Mouse (Mus musculus) ovary, adult 18-20 months (tissue): ENCODE data around the gene Ermap.

Experiments used
- DNase-seq: peaks from one replicate; pipeline ENCODE4 v3.0.0; 2022; ENCODE audit warnings: low spot score, mixed read lengths

Gene Ermap

DNA sequence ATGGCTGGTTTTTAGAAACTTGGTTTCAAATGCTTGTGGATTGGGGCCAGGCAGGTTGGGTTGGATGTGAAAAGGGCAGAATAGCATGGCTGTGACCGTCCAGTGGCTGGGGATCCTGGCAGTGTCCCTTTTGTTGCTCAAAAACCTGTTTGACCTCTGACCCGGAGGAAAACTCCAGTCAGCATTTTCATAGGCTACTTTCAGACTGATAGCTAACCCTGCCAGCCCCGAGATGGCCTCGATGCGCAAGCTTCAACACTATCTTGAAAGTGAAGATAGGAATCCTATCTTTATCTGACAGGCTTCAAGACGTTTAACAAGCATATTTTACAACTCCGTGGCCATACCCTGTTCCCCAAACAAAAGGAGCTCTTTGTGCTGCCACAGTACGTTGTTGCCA lies 52.5 kb downstream of the Ermap start:
- DNase-seq = no peak

GRCm38 (mm10) chr4:119133860-119134259 lies 56.0 kb downstream of the Ermap start:
- DNase-seq = no peak

- DNase-seq = no peak
Observed at GRCm38 (mm10) chr4:119133306-119133705, 56.5 kb downstream of the Ermap start.

DNA sequence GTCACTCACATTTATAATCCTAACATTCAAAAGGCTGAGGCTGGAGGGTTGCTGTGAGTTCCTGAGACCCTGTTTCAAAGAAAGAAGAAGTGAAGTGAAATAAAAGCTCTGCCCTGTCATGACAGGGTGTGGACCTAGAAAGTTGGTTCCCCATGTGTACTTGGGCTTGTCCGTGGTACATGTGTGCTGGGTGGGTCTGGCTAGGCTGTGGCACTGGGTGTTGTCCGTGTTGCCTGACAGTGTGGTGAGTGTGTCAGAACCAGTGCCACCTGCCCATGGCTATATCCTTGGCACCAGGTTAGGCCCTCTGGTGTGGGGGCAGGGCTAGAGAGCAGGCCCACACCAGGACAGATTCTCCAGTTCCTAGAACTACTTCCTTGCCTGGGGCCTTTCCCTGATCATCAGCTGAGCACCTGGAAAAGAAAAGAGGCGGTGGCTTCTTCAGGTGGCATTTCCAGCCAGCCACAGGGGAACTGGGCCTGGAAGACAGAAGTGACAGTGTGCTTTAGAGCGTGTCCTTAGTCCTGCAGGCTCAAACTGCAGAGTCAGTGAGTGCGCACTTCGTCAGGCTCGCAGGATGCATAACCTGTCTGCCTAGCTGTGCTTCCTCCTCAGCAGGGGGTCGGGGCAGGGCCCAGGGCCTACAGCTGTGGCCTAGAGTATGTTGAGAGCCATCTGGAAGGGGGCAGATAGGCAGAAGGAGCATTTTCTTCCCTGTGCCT lies 58.5 kb downstream of the Ermap start:
- DNase-seq = no peak

- DNase-seq = no peak
Observed at GRCm38 (mm10) chr4:119129096-119129495, 60.7 kb downstream of the Ermap start.

DNA sequence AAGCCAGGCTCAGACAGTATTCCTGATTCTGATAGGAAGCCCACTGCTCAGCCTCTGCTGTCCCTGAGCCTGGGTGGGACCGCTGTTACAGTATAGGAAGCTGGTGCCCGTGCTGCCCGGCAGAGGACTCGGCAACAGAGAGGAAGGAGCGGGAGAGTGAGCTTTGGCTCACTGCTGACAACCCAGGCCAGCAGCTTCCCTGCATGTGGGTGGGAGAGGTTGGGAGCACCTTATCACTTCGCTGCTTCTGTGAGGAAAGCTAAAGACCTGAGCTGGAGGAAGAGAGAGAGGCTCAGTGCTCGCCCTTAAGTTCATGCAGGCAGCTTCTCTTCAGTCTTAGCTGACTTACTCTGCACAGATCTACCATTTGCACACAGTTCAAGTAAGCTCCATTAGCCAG lies 61.3 kb downstream of the Ermap start:
- no peak for DNase-seq

- DNase-seq = no peak
Observed at GRCm38 (mm10) chr4:119127229-119127628, 62.6 kb downstream of the Ermap start.

- DNase-seq = no peak
Observed at GRCm38 (mm10) chr4:119125577-119126270, 64.1 kb downstream of the Ermap start.
